Mouse (Mus musculus) urinary bladder, postnatal 14 days (tissue): ENCODE data around the gene Rnf151.

Source experiments
- DNase-seq: peaks from one replicate; pipeline ENCODE4 v3.0.0; 2021; ENCODE audit warnings: low spot score

Rnf151 gene

GRCm38 (mm10) chr17:24717943-24718342 is at the start of gene Rnf151, which contains the start of gene Rps2:
Rnf151 (minus strand) TSS chr17:24718063.
Rps2 (plus strand) TSS chr17:24718116.
- no peak for DNase-seq

DNA sequence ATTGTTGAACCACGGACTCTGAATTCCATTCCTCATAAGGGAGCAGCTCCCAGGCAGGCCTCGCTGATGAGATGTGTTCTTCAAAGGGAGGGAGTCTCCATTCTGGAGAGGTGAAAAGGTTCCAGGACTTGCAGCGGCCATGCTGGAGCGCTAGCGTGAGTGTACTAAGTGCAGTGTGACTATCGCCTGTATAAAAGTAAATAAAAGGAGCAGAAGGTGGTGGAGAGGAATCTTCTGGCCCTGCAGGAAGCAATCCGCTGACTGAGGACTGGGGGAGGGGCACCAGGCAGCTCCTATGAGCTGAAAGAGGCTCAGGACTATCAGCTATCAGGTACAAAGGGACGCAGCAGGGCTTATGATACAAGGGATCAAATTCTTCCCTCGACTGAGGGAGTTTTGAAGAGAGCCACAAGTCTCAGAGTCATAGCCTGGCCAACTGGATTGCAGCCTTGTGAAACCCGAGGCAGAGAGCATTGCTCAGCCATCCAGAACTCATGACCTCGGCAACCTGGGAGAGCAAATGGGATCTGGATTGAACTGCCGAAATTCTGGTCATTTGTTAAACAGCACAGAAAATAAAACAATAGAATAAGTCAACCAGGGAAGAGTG is 48.5 kb upstream of the Rnf151 start:
- no peak for DNase-seq

DNA sequence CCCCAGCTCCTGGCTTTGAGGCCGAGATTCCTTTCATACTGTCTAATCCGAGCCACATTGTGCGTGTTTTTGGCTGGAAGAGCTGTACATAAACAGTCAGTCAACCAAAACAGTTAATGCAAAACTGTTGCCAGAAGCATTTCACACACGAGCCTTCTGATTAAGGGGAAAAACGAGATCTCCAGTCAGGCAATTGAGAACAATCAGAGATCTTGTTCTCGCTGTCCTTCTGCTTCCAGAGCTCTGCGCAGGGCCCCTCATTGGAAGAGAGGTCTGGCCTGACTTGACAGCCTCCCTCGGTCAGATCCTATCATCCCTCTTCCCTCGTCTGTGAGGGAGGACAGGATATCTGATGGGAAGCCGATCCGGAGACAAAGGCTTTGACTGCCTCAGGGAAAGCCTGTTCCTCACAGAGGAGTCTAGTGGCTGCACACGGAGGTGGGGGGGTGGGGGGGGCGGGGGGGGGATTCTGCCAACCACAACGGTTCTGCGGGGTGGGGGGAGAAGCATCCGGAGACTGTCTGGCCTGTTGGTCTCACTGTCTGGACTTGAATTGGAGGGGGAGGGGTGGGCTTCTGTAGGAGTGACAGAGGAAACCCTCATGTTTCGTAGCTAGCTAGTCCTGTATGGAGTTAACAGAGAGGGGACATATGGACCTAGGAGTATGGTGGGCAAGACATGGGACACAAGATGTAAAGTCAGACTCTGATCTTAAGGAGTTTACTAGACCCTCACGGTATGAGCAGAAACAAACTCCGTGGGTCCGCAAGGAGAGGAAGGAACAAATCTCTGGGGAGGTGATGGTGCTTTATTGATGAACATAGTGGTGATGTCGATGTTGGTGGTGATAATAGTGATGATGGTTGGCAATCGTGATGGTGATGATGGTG is 47.4 kb upstream of the Rnf151 start:
- DNase-seq, result no peak

DNA sequence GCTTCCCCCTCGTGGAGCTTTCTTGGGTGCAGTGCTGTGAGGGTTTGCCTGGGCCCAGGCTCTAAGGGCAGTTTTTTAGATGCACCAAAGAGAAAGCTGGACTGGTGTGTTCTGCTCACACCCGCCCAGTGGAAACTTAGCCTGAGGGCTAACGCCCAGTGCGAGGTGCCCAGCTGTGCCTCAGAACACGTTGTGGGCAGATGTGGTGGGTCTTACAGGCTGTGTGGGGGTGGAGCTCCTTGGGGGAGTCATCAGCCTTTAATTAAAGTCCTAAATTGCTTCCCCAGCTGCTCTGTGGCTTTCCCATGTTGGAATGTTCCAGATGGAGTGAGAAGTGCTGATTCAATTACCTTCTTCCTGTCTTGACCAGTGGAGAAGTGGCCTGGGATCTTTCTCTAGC is 43.3 kb upstream of the Rnf151 start:
- no peak for DNase-seq

DNA sequence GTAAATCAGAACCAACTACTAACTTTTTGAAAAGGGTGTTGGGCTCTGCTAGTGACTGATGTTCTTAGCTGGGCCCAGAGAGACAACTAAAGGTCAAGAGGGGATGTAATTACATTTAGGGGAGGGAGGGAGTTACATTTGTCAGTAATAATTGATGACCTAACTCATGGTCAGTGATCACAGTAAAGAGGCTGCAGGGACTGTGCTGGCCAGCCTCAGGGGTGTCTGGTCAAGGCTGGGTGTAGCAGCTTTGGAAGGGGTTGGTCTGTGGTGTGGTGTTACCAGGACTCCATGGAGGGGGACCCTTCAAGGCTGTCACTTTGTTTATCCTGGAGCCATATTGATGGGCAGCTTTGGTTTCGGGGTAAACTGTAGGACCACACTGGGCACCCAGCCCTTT is 39.5 kb upstream of the Rnf151 start:
- no peak for DNase-seq

- no peak for DNase-seq
Measured at GRCm38 (mm10) chr17:24752415-24753394, 34.8 kb upstream of the Rnf151 start, which contains the start of gene Hs3st6. Hs3st6 (plus strand) TSS chr17:24752988.

DNA sequence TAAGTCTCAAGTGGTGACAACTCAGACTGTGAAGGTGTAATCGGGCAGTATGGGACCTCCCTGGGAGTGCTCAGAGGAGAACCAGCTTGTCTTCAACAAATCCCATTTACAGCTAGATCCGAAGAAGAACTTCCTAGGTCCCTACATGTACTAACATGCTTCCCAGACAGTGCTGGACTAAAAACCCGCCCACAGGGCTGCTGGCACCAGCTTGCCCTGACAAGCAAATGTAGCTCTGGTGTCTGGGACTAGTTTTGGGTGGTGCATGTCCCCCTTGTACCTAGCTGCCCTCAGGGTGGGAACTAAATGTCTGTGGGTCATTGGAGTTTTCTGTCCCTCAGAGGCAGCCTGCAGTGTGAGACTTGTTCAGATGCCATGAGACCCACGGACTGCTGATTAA is 33.7 kb upstream of the Rnf151 start:
- peak; percentile 38 for DNase-seq

DNA sequence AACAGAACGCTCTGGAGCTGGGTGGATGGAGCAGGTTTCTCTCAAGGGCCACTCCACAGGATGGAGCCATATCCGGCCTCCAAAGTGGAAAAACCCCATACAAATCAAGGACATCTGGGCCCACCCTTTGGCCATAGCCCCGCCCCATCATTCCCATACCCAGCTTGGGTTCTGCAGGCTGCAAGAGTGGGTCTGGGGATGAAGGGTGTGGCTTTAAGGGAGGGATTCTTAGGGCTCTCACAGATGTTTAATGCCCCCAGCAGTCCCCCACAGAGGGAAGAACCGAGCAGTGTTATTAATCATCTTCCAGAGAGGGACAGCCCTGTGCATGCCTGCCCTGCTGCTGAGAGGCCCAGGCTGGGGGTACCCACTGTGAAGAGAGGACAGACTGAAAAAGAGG is 29.1 kb upstream of the Rnf151 start:
- DNase-seq, result no peak

DNA sequence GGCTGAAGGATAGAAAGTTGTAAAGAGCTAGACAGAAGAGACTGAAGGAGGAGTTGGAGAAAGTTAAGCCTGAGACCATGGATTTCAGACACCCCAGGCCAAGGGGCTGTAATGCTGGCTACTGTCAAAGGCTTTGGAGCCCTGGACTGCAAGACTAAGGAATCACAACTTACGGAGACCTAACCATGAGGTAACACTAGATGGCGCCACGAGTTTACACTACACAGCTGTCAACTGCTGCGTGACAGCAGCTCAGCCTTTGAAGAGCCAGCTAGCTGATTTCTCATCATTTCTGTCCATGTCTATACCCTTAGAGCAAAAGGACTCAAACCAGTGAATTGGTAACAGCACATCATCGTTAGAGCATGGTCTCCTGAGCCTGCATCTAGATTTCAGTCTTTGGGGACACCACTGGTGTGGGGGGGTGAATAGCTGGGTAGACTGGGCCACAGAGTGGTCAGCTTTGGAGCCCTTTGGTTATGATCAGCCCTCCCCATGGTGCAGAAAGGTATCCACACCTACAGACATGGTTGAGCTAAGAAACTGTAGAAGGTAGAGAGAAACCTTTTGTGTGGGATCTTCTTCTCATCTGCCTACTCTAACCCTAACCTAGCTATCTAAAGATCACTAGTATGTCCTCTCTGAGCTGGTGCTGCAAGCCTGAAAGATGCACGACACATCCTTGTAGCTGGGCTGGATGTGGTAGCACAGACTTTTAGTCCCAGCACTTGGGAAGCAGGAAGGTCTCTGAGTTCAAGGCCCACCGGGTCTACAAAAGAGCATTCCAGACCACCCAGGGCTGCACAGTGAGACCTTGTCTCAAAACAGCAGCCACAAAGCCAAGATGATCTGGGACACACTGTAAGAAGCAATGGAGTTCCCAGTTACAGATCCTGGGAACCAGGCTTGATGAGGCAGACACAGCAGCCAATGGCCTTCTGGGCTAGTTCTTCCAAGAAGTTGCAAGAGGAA is 27.9 kb upstream of the Rnf151 start:
- peak; percentile 84 for DNase-seq

- no peak for DNase-seq
Measured at GRCm38 (mm10) chr17:24744381-24744780, 26.5 kb upstream of the Rnf151 start.

DNA sequence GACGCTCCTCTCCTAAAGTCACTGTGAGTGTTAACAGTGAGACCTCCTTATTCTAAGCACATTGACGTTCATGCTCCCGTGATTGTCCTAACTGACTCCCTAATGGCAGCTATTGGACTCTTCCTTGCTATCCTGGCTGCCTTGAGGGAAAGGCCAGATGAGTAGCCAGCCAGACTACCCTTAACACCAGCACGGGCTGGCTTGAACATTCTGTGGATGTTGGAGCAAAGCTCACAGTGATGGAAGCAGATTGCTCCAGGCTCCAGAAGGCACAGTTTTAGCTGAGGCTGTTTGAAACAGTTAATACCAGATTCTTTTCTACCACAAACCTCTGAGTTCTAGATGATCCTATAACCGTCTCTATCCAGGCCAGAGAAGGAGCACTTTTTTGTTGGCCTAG is 26.0 kb upstream of the Rnf151 start:
- no peak for DNase-seq

- DNase-seq, result no peak
Measured at GRCm38 (mm10) chr17:24742307-24742706, 24.4 kb upstream of the Rnf151 start.

DNA sequence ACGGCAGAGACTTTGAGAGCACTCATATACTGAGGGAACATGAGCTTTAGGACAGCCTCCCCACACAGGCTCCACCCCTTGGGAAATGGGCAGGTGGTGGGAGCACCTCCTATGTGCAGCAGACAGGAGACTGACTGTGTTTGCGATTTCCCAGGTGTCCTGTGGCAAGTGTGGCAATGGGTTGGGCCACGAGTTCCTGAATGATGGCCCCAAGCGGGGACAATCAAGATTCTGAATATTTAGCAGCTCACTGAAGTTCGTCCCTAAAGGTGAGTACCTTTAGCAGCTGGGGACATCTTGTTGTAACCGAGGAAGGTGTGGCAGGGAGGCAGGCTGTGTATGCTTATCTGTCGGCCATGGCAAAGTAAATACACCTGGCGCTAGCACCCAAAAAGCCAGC is 22.1 kb upstream of the Rnf151 start:
- no peak for DNase-seq

DNA sequence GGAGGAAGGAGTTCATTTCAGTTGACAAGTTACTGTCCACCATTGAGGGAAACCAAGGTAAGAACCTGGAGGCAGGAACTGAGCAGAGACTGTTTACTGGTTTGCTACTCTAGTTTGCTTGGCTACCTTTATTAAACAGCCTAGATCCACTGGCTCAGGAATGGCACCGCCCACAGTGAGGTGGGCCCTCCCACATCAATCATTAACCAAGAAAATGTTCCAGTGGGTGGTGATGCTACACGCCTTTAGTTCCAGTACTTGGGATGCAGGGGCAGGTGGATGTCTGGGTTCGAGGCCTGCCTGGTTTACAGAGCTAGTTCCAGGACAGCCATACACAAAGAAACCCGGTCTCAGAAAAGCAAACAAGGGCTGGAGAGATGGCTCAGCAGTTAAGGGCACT is 20.4 kb upstream of the Rnf151 start:
- DNase-seq, result no peak

DNA sequence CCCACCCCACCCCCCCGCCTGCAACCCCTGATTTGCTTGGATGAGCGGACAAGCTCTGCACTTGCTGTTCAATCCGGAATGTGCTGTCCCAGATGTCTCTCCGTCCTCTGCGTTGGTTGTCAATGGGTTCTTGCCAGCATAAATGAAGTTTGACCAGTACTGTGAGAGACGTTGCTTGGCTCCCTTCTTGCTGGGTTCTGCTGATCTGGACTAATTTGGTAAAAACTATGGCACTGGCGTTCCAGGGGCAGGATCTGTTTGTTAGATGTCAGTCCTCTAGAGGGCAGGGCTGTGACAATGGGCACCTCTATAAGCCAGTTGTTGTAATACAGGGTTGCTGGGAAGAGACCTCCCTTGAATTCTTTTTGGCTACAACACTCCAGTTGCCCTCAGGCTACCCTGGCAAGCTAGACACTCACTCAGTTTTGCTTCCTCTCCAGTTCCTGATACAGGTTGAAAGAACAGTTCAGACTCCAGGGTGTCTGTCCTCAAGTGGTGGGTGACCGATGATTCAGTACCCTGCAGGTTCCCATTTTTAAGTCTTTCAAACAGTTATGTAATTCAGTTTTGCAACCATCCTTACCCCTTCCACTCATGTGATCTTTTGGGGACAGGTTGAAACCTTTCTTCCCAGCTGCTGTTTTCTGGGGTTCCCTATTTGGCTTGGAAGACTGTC is 19.4 kb upstream of the Rnf151 start:
- no peak for DNase-seq

DNA sequence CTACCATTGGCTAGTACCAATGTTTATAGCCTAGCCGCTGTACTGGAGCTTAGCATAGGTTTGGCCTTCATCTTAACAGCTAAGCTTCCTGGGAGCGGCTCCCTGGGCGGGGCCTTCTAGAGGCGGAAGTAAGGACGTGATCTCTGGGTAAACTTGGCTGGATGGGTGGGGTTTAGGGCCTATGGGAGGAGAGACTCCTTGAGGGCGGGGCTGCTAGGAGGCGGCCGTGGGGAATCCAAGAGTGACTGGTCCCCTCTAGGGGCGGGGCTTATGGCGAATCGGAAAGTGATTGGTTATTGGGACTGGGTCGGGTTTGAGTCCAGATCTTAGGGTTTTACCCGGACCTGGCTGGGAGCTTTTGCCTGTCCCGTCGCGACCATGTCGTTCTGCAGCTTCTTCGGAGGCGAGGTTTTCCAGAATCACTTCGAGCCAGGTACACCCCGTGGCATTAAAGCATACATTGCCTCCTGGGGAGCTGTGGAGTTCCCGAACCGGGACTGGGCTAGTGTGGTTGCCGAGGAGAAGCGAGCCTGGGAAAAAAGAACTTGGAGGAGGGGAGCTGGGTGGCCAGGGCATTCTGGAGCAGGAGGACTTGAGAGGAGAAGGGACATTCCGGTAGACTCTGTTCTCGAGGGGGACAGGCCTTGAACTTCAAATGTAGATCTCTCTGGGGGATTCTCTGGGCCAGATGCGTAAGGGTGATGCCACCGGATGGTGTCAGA is 18.6 kb upstream of the Rnf151 start, which contains the start of gene Msrb1:
TSS of gene Msrb1 (plus strand) at position 313 of the 722 bp plus-strand sequence.
- DNase-seq, result peak; percentile 98

GRCm38 (mm10) chr17:24735446-24735845 is 17.6 kb upstream of the Rnf151 start:
- DNase-seq, result no peak

DNA sequence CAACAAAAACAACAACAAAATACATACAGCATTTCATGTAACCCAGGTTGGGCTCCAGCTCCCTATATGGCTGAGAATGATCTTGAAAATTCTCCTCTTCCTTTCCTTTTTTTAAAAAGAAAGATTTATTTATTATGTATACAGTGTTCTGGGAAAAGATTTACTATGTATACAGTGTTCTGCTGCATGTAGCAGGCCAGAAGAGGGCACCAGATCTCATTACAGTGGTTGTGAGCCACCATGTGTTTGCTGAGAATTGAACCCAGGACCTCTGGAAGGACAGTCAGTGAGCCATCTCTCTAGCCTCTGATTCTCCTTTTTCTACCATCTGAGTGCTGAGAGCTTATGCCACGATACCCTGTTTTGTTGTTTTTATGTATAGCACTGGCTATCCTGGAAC is 16.6 kb upstream of the Rnf151 start:
- DNase-seq, result no peak

GRCm38 (mm10) chr17:24733434-24734050 is 15.7 kb upstream of the Rnf151 start:
- no peak for DNase-seq
